ENCODE assay signal across 18 mouse cellular contexts in the genomic region with DNA sequence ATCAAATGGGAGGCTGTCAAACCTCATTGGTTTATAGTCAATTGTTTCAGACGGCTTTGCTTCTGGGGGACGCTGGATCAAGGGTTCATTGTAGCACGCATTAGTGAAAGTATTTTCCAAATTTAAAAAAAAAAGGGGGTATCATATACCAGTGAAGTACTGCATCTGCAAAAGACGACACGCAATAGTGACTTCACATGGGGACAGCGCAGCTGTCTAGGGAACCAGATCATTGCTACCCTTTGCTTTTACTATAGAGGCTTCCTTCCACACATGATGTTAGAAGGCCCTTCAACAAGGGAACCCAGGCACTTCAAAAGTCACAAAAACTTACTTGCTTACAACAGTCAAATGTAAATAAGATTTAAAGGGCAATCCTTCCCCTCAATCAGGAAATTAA.
DNase-seq lines count a peak whose midpoint lies in the region; ATAC-seq and TF ChIP-seq lines count a peak whose summit lies in the region.
"Had no signal": no experiment of that assay in that cellular context is flagged by ENCODE, and none has a peak within 500 bp of the region (broad histone marks: within the 10 kb centered on the region; RNA-seq: fewer than 3 reads in every experiment).

No protein-coding gene starts in this region.

- intact Hi-C loops in heart, postnatal 10 days (cut with DNase I): loop anchor here (10.0 kb wide), 1 partner anchor 738 kb away; no protein-coding TSS in a partner anchor

- H3K4me2 ChIP-seq in neural tube, embryonic 11.5 days (ENCODE audit: low read depth): no peak overlapping the region
- H3K4me2 ChIP-seq in hindbrain, postnatal 0 days (ENCODE audit: low read depth, low read length): no peak overlapping the region
- no peak overlapping the region for H3K4me2 ChIP-seq in kidney, embryonic 15.5 days

- 0 out of 2 replicates have a peak overlapping the region, but pooled peaks have one; percentile 44 for H3K27ac ChIP-seq in neural tube, embryonic 11.5 days (ENCODE audit: low read depth, low read length)
- 0 out of 2 replicates have a peak overlapping the region, but pooled peaks have one; percentile 49 for H3K27ac ChIP-seq in hindbrain, postnatal 0 days
- H3K27ac ChIP-seq in kidney, embryonic 15.5 days: no peak overlapping the region
- H3K27ac ChIP-seq: liver, embryonic 14.5 days had no signal

- no peak overlapping the region for H3K4me3 ChIP-seq in neural tube, embryonic 11.5 days (ENCODE audit: low read depth, low read length)
- H3K4me3 ChIP-seq in hindbrain, postnatal 0 days (ENCODE audit: low read length): no peak overlapping the region
- H3K4me3 ChIP-seq in kidney, embryonic 15.5 days (replicated peaks): no peak overlapping the region
- H3K4me3 ChIP-seq: gastrocnemius, adult 2 months; heart, adult 2 months; megakaryocyte, embryonic 14.5 days had no signal

- 69% methylated on average over 6 of the region's 6 CpGs for WGBS in neural tube, embryonic 11.5 days
- 54% methylated on average over 6 of the region's 6 CpGs for WGBS in hindbrain, postnatal 0 days
- WGBS in kidney, embryonic 15.5 days: 87% methylated on average over 6 of the region's 6 CpGs

- TF ChIP-seq CTCF in hindbrain, postnatal 0 days (IDR thresholded peaks at IDR 0.05; ENCODE audit: low read depth): no peak

- H3K27me3 ChIP-seq in neural tube, embryonic 11.5 days (ENCODE audit: control insufficient read depth, insufficient read depth, low read length): no peaks in the 10 kb centered on the region
- no peaks in the 10 kb centered on the region for H3K27me3 ChIP-seq in hindbrain, postnatal 0 days (ENCODE audit: insufficient read depth, low read length)
- no peaks in the 10 kb centered on the region for H3K27me3 ChIP-seq in kidney, embryonic 15.5 days
- H3K27me3 ChIP-seq: megakaryocyte, embryonic 14.5 days had no signal

- H3K4me1 ChIP-seq in neural tube, embryonic 11.5 days (ENCODE audit: control insufficient read depth, insufficient read depth, low read length): peaks cover 18% of the 10 kb centered on the region
- 0 out of 2 replicates have a peak, but pooled peaks cover 3% of the 10 kb centered on the region for H3K4me1 ChIP-seq in hindbrain, postnatal 0 days (ENCODE audit: insufficient read depth, low read length)
- peaks cover 36% of the 10 kb centered on the region for H3K4me1 ChIP-seq in kidney, embryonic 15.5 days
- H3K4me1 ChIP-seq: megakaryocyte, embryonic 14.5 days had no signal

- H3K36me3 ChIP-seq in neural tube, embryonic 11.5 days (ENCODE audit: control insufficient read depth, insufficient read depth, low read length): no peaks in the 10 kb centered on the region
- H3K36me3 ChIP-seq in hindbrain, postnatal 0 days (ENCODE audit: insufficient read depth, low read length): no peaks in the 10 kb centered on the region
- H3K36me3 ChIP-seq in kidney, embryonic 15.5 days: peaks cover 2% of the 10 kb centered on the region; the same call in 1 of the 2 replicates

- DNase-seq in heart, adult 11 months: peak; percentile 56
- no peak for DNase-seq in heart, postnatal 10 days
- no peak for DNase-seq in neural tube, embryonic 11.5 days (ENCODE audit: low spot score)
- no peak for DNase-seq in neural tube, embryonic 10.5 days (ENCODE audit: extremely low spot score, low spot score)
- no peak for DNase-seq in hindbrain, postnatal 0 days (ENCODE audit: low spot score)
- no peak for DNase-seq in urinary bladder, postnatal 36 days (ENCODE audit: low spot score in 2 of 2)
- DNase-seq: cerebellum, postnatal 10 days; embryo, embryonic 11 days; gastrocnemius, adult 2 months; heart, adult 2 months; kidney, postnatal 10 days; thymus, adult 2 months had no signal

- H3K9me3 ChIP-seq in neural tube, embryonic 11.5 days (ENCODE audit: control insufficient read depth, low read length): no peaks in the 10 kb centered on the region
- H3K9me3 ChIP-seq in hindbrain, postnatal 0 days (ENCODE audit: low read length): no peaks in the 10 kb centered on the region
- H3K9me3 ChIP-seq in kidney, embryonic 15.5 days (replicated peaks): no peaks in the 10 kb centered on the region

- no peak for ATAC-seq in neural tube, embryonic 11.5 days (ENCODE audit: insufficient read depth, low FRiP score, low TSS enrichment)
- ATAC-seq in hindbrain, postnatal 0 days: no peak
- no peak for ATAC-seq in kidney, embryonic 15.5 days (replicated peaks; ENCODE audit: low FRiP score)
- no peak for ATAC-seq in megakaryocyte-erythroid progenitor cell, adult 5-6 weeks (replicated peaks; ENCODE audit: low FRiP score, low TSS enrichment, poor library complexity, severe bottlenecking)
- ATAC-seq: intestine, embryonic 16.5 days; lung, postnatal 0 days had no signal

- no peak overlapping the region for H3K9ac ChIP-seq in neural tube, embryonic 11.5 days (ENCODE audit: low read length)
- no peak overlapping the region for H3K9ac ChIP-seq in hindbrain, postnatal 0 days (replicated peaks; ENCODE audit: low read length)
- no peak overlapping the region for H3K9ac ChIP-seq in kidney, embryonic 15.5 days
- H3K9ac ChIP-seq: liver, embryonic 14.5 days had no signal
